Mouse (Mus musculus) intestine, postnatal 0 days (tissue): ENCODE results near the gene Cyp46a1. TPM values are rescaled to one million over a fixed set of nuclear protein-coding genes. Genes with fewer than 3 reads are reported as not detected.
A peak's percentile ranks its signal among the peaks of the same experiment; 100 is the strongest.

Experiments used
- ATAC-seq: fragments of 200-750 bp; cut with Nextera tagmentation; 2 replicates; pipeline ENCODE4 v1.8.0; 2017; ENCODE audit warnings: mild to moderate bottlenecking, moderate TSS enrichment, moderate library complexity
- H3K27ac ChIP-seq: fragments of 300-500 bp; sonication (generic); 2 replicates; pipeline ENCODE4 v1.5.1; 2014; ENCODE audit warnings: mild to moderate bottlenecking, low read depth, low read length, moderate library complexity
- H3K27me3 ChIP-seq: fragments of 300-500 bp; sonication (generic); replicated peaks from 2 replicates; pipeline ENCODE4 v1.6.1; 2014; ENCODE audit warnings: low read length, mixed read lengths; ENCODE audit not compliant: control insufficient read depth, insufficient read depth
- H3K36me3 ChIP-seq: fragments of 300-500 bp; sonication (generic); 2 replicates; pipeline ENCODE4 v1.6.1; 2014; ENCODE audit warnings: mild to moderate bottlenecking, moderate library complexity; ENCODE audit not compliant: control insufficient read depth, insufficient read depth
- H3K4me1 ChIP-seq: fragments of 300-500 bp; sonication (generic); replicated peaks from 2 replicates; pipeline ENCODE4 v1.6.1; 2014; ENCODE audit warnings: antibody characterized with exemption, low read length, mixed read lengths; ENCODE audit not compliant: control insufficient read depth, insufficient read depth
- H3K4me2 ChIP-seq: fragments of 300-500 bp; sonication (generic); replicated peaks from 2 replicates; pipeline ENCODE4 v1.6.1; 2014; ENCODE audit warnings: low read depth, mild to moderate bottlenecking, moderate library complexity
- H3K4me3 ChIP-seq: fragments of 300-500 bp; sonication (generic); 2 replicates; pipeline ENCODE4 v1.5.1; 2014; ENCODE audit warnings: low read depth, low read length
- H3K9ac ChIP-seq: fragments of 300-500 bp; sonication (generic); 2 replicates; pipeline ENCODE4 v1.6.1; 2014; ENCODE audit warnings: mild to moderate bottlenecking, low read depth, low read length
- H3K9me3 ChIP-seq: fragments of 300-500 bp; sonication (generic); 2 replicates; pipeline ENCODE4 v1.6.1; 2016; ENCODE audit warnings: mixed run types; ENCODE audit not compliant: control insufficient read depth
- CTCF ChIP-seq: sonication (generic); IDR thresholded peaks from 2 replicates; pipeline ENCODE4 v1.5.1; 2016; ENCODE audit warnings: low read depth, mild to moderate bottlenecking, control low read depth, antibody characterized with exemption, moderate library complexity
- WGBS: fragments of 180-500 bp; shearing (Covaris S2); extraction: QIAGEN DNeasy Blood & Tissue Kit; methylation state at CpG from one replicate; pipeline ENCODE4 v1.1.7; 2014; 5-methylcytosine and 5-hydroxymethylcytosine counted together
- polyA plus RNA-seq: library from polyadenylated mRNA; unstranded; fragments of >200 nt; fragmentation: Nextera tagmentation; extraction: Ambion mirVana; gene quantifications from 2 replicates; pipeline ENCODE4 v1.2.1, GENCODE M21; 2015

Cyp46a1 gene
- polyA plus RNA-seq, 1 experiment from 2014 or later, result 0.85 TPM

GRCm38 (mm10) chr12:108363796-108364195 lies 29.6 kb downstream of the Cyp46a1 start:
- Histone ChIP-seq H3K4me3 (no peak overlapping the region), H3K9me3 (no peaks in the 10 kb centered on the region), H3K36me3 (no peaks in the 10 kb centered on the region), H3K4me2 (no peak overlapping the region), H3K27ac (no peak overlapping the region), H3K4me1 (no peaks in the 10 kb centered on the region), H3K9ac (no peak overlapping the region), H3K27me3 (no peaks in the 10 kb centered on the region)
- peak; percentile 96 for TF ChIP-seq CTCF
- WGBS, result 4% methylated on average over 5 of the region's 5 CpGs
- ATAC-seq, result peak; percentile 80

- ATAC-seq, result no peak
These were observed 31.2 kb downstream of the Cyp46a1 start for GRCm38 (mm10) chr12:108365340-108365739.

GRCm38 (mm10) chr12:108365868-108366267 lies 31.7 kb downstream of the Cyp46a1 start:
- Histone ChIP-seq H3K4me1 (no peaks in the 10 kb centered on the region), H3K27me3 (no peaks in the 10 kb centered on the region), H3K36me3 (no peaks in the 10 kb centered on the region), H3K27ac (no peak overlapping the region), H3K9ac (no peak overlapping the region), H3K4me3 (no peak overlapping the region), H3K4me2 (no peak overlapping the region), H3K9me3 (no peaks in the 10 kb centered on the region)
- ATAC-seq, result no peak
- 23% methylated on average over 7 of the region's 7 CpGs for WGBS
- TF ChIP-seq CTCF, result no peak

More at GRCm38 (mm10) chr12:108365340-108365739, 31.2 kb downstream of the Cyp46a1 start:
- H3K27ac ChIP-seq, result no peak overlapping the region
- H3K4me3 ChIP-seq, result no peak overlapping the region
- H3K9ac ChIP-seq, result no peak overlapping the region
- WGBS, result 21% methylated on average over 3 of the region's 3 CpGs
- TF ChIP-seq CTCF, result peak; percentile 62
- no peaks in the 10 kb centered on the region for H3K27me3 ChIP-seq
- no peak overlapping the region for H3K4me2 ChIP-seq
- H3K4me1 ChIP-seq, result no peaks in the 10 kb centered on the region
- H3K9me3 ChIP-seq, result no peaks in the 10 kb centered on the region
- H3K36me3 ChIP-seq, result no peaks in the 10 kb centered on the region

- H3K27me3 ChIP-seq, result no peaks in the 10 kb centered on the region
- no peaks in the 10 kb centered on the region for H3K9me3 ChIP-seq
- no peak for ATAC-seq
- no peaks in the 10 kb centered on the region for H3K4me1 ChIP-seq
- no peaks in the 10 kb centered on the region for H3K36me3 ChIP-seq
- no peak overlapping the region for H3K4me3 ChIP-seq
- 82% methylated on average over 2 of the region's 2 CpGs for WGBS
- H3K9ac ChIP-seq, result no peak overlapping the region
- H3K4me2 ChIP-seq, result no peak overlapping the region
- TF ChIP-seq CTCF, result no peak
- no peak overlapping the region for H3K27ac ChIP-seq
These were observed 33.7 kb downstream of the Cyp46a1 start for GRCm38 (mm10) chr12:108367909-108368308.

- H3K4me2 ChIP-seq, result no peak overlapping the region
- WGBS, result 56% methylated on average over 5 of the region's 5 CpGs
- H3K4me3 ChIP-seq, result no peak overlapping the region
- H3K9ac ChIP-seq, result no peak overlapping the region
- H3K27ac ChIP-seq, result no peak overlapping the region
- H3K27me3 ChIP-seq, result no peaks in the 10 kb centered on the region
- H3K9me3 ChIP-seq, result no peaks in the 10 kb centered on the region
- ATAC-seq, result no peak
- TF ChIP-seq CTCF, result no peak
- no peaks in the 10 kb centered on the region for H3K4me1 ChIP-seq
- no peaks in the 10 kb centered on the region for H3K36me3 ChIP-seq
These were observed 34.7 kb downstream of the Cyp46a1 start for GRCm38 (mm10) chr12:108368921-108369320.

- Histone ChIP-seq H3K9ac (no peak within 1 kb of the TSS), H3K4me2 (peak within 1 kb of the TSS; percentile 42), H3K27ac (peak within 1 kb of the TSS; percentile 10; the same call in 1 of the 2 replicates), H3K4me3 (0 out of 2 replicates have a peak within 1 kb of the TSS, but pooled peaks have one; percentile 5), H3K36me3 (no peaks in the 10 kb centered on the region; the same call in 1 of the 2 replicates), H3K9me3 (no peaks in the 10 kb centered on the region), H3K4me1 (no peaks in the 10 kb centered on the region), H3K27me3 (no peaks in the 10 kb centered on the region)
- peak; percentile 25; the same call in 1 of the 2 replicates for ATAC-seq
- WGBS, result 54% methylated on average over 19 of the region's 19 CpGs
- TF ChIP-seq CTCF, result 0 out of 2 replicates have a peak, but pooled peaks have one; percentile 26
These were observed 36.6 kb downstream of the Cyp46a1 start, which contains the start of gene Eml1 for GRCm38 (mm10) chr12:108370596-108371428. Gene Eml1, plus strand, starts transcription at chr12:108370957.
